Mouse (Mus musculus) embryonic fibroblast, embryonic 13.5 days (primary cell): ENCODE results near the gene Gja1.

Source experiments
- CTCF ChIP-seq: IDR thresholded peaks from 2 replicates; pipeline ENCODE4 v1.5.1; 2011; ENCODE audit warnings: mild to moderate bottlenecking, control low read depth, low read length, moderate library complexity, borderline replicate concordance; ENCODE audit not compliant: insufficient read depth
- POLR2A ChIP-seq: IDR thresholded peaks from 2 replicates; pipeline ENCODE4 v1.6.1; 2011; ENCODE audit warnings: low read depth, mild to moderate bottlenecking, control low read depth, low read length, moderate library complexity

DNA sequence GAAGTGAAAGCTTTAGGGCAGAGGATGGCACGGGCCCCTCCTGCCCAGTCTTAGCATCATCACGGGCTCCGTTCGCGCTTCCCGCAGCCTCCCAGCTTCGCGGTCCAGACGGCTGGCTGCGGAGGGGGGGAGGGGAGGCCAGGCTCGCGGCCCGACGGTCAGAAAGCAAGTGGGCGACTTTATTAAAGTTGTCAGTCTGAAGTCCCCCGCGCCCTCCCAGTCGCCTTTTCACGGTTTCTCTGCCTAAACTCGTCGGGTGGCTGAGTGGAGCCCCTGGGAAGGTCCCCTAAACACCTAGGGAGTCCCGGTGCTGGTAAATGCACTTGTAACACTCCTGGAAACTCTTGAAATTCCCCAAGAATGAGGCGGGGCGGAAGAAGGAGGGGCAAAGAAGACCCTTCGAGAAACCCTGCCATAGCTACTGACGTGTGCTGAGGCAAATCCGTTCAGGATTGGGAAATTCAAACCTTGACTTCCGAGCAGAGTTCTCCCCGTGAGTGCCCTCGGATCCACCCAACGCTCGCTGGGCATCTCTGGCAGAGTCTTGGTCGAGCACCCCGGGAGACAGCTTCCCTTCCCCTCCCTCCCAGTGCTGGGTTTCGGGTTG lies 1.6 kb downstream of the Gja1 start:
- TF ChIP-seq POLR2A (peak; percentile 51), CTCF (no peak)
